Mouse (Mus musculus) cerebellum, adult 2 months (tissue): ENCODE results near the gene Atp2b2.

Source experiments
- CTCF ChIP-seq: fragments of 200-500 bp; IDR thresholded peaks from 2 replicates; pipeline ENCODE4 v1.5.1; 2011; ENCODE audit warnings: low read depth, mild to moderate bottlenecking, control low read depth, low read length, moderate library complexity, borderline replicate concordance; ENCODE audit not compliant: insufficient read depth
- POLR2A ChIP-seq: fragments of 200-500 bp; IDR thresholded peaks from 2 replicates; pipeline ENCODE4 v1.6.1; 2011; ENCODE audit warnings: low read length, control low read depth, borderline replicate concordance; ENCODE audit not compliant: insufficient read depth

- no peak for TF ChIP-seq POLR2A
- TF ChIP-seq CTCF = no peak
These were observed 159.2 kb downstream of the Atp2b2 start for GRCm38 (mm10) chr6:113883225-113883624.
